In the genomic region with DNA sequence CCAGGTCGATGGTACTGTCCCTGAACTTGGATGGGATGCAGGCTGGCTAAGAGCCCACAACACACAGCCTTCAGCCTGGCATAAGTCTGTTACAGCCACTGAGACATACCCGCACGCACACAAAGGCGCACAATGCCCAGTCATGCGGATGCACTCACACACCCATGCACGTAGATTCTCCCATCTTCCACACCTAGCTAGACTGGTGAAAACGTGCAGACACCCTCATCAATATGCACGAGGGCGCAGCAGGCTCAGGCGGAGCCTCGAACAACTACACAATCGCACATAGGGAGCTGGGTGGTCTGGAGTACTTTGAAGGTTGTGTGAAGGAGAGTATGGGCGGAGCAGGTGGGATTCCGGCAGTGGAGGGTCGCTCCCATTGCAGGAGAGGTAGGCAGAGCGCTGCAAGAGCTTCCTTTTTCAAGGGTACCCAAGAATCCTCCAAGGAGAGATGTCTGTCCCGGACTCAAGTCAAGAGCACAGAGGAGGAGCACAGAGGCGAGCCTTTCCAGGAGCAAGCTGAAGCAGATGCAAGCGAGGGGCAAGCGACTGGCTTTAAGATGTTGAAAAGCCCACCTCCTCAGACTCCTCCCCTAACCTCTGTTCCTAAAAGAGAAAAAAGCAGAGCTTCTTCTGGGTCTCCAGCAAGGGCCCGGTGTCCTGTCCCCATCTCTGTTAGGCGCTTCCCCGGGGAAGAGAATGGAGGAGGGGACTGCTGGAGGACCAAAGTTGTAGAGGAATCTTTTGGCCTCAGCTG, we compare ENCODE assay signal across 9 mouse cellular contexts. TPM values are rescaled to one million over a fixed set of nuclear protein-coding genes. Genes with fewer than 3 reads are reported as not detected.
DNase-seq lines count a peak whose midpoint lies in the region; ATAC-seq and TF ChIP-seq lines count a peak whose summit lies in the region.
"Had no signal": no experiment of that assay in that cellular context is flagged by ENCODE, and none has a peak within 500 bp of the region (broad histone marks: within the 10 kb centered on the region; RNA-seq: fewer than 3 reads in every experiment).

No protein-coding gene starts in this region.

- 4% methylated on average over 23 of the region's 23 CpGs for WGBS in intestine, embryonic 15.5 days
- 5% methylated on average over 23 of the region's 23 CpGs for WGBS in intestine, embryonic 16.5 days
- WGBS in forebrain, embryonic 16.5 days: 1% methylated on average over 23 of the region's 23 CpGs
- under 1% methylated on average over 23 of the region's 23 CpGs for WGBS in midbrain, embryonic 15.5 days

- peak overlapping the region; percentile 74 for H3K4me2 ChIP-seq in intestine, embryonic 15.5 days (replicated peaks)
- H3K4me2 ChIP-seq in intestine, embryonic 16.5 days (ENCODE audit: low read depth, low read length): no peak overlapping the region; the same call in 1 of the 2 replicates
- H3K4me2 ChIP-seq in forebrain, embryonic 16.5 days (ENCODE audit: low read length): peak overlapping the region; percentile 74
- H3K4me2 ChIP-seq in midbrain, embryonic 15.5 days: peak overlapping the region; percentile 64

- TF ChIP-seq CTCF in brain, embryonic 14.5 days (IDR thresholded peaks at IDR 0.05; ENCODE audit: borderline replicate concordance, extremely low read depth, insufficient read depth, insufficient read length): no peak

- ATAC-seq in intestine, embryonic 15.5 days: no peak
- no peak for ATAC-seq in intestine, embryonic 16.5 days
- ATAC-seq in forebrain, embryonic 16.5 days: peak; percentile 54
- peak; percentile 81 for ATAC-seq in midbrain, embryonic 15.5 days (replicated peaks)

- no peak overlapping the region for H3K9ac ChIP-seq in intestine, embryonic 15.5 days
- H3K9ac ChIP-seq in intestine, embryonic 16.5 days (ENCODE audit: low read depth, low read length): no peak overlapping the region
- peak overlapping the region; percentile 68 for H3K9ac ChIP-seq in forebrain, embryonic 16.5 days (replicated peaks; ENCODE audit: low read depth, low read length)
- H3K9ac ChIP-seq in midbrain, embryonic 15.5 days: peak overlapping the region; percentile 86

- peak; percentile 82 for DNase-seq in brain, embryonic 14.5 days (ENCODE audit: low read depth)
- no peak for DNase-seq in urinary bladder, postnatal 14 days (ENCODE audit: low spot score)
- no peak for DNase-seq in adrenal gland, adult (ENCODE audit: inconsistent age in 2 of 2, low spot score in 1 of 2)
- DNase-seq in urinary bladder, postnatal 36 days (ENCODE audit: low spot score in 2 of 2): no peak

- H3K4me1 ChIP-seq in intestine, embryonic 15.5 days (replicated peaks): peaks cover 8% of the 10 kb centered on the region; the same call in 1 of the 2 replicates
- H3K4me1 ChIP-seq in intestine, embryonic 16.5 days (ENCODE audit: control insufficient read depth, insufficient read depth, low read length): no peaks in the 10 kb centered on the region
- H3K4me1 ChIP-seq in forebrain, embryonic 16.5 days (replicated peaks; ENCODE audit: control insufficient read depth, insufficient read depth, low read length): peaks cover 12% of the 10 kb centered on the region; the same call in 1 of the 2 replicates
- peaks cover 30% of the 10 kb centered on the region for H3K4me1 ChIP-seq in midbrain, embryonic 15.5 days

- no peaks in the 10 kb centered on the region for H3K9me3 ChIP-seq in intestine, embryonic 15.5 days
- no peaks in the 10 kb centered on the region for H3K9me3 ChIP-seq in intestine, embryonic 16.5 days (ENCODE audit: control insufficient read depth, low read length)
- no peaks in the 10 kb centered on the region for H3K9me3 ChIP-seq in forebrain, embryonic 16.5 days (ENCODE audit: control insufficient read depth, low read length)
- no peaks in the 10 kb centered on the region for H3K9me3 ChIP-seq in midbrain, embryonic 15.5 days

- TF ChIP-seq POLR2A in brain, embryonic 14.5 days (IDR thresholded peaks at IDR 0.05; ENCODE audit: borderline replicate concordance, extremely low read depth, insufficient read depth, insufficient read length, poor library complexity, severe bottlenecking): 0 out of 2 replicates have a peak, but pooled peaks have one; percentile 8

- H3K36me3 ChIP-seq in intestine, embryonic 15.5 days: no peaks in the 10 kb centered on the region
- no peaks in the 10 kb centered on the region for H3K36me3 ChIP-seq in intestine, embryonic 16.5 days (ENCODE audit: control insufficient read depth, insufficient read depth, low read length)
- no peaks in the 10 kb centered on the region for H3K36me3 ChIP-seq in forebrain, embryonic 16.5 days (ENCODE audit: control insufficient read depth, insufficient read depth)
- H3K36me3 ChIP-seq in midbrain, embryonic 15.5 days (replicated peaks): no peaks in the 10 kb centered on the region

- H3K27me3 ChIP-seq in intestine, embryonic 15.5 days (replicated peaks): peaks cover 36% of the 10 kb centered on the region
- H3K27me3 ChIP-seq in intestine, embryonic 16.5 days (replicated peaks; ENCODE audit: control insufficient read depth, insufficient read depth, low read length): peaks cover 35% of the 10 kb centered on the region
- H3K27me3 ChIP-seq in forebrain, embryonic 16.5 days (replicated peaks; ENCODE audit: control insufficient read depth, insufficient read depth, low read length): peaks cover 7% of the 10 kb centered on the region; the same call in 1 of the 2 replicates
- H3K27me3 ChIP-seq in midbrain, embryonic 15.5 days (replicated peaks): no peaks in the 10 kb centered on the region

- 0 out of 2 replicates have a peak overlapping the region, but pooled peaks have one; percentile 40 for H3K4me3 ChIP-seq in intestine, embryonic 15.5 days (replicated peaks)
- H3K4me3 ChIP-seq in intestine, embryonic 16.5 days (ENCODE audit: low read length): no peak overlapping the region
- H3K4me3 ChIP-seq in forebrain, embryonic 16.5 days (replicated peaks; ENCODE audit: low read length): peak overlapping the region; percentile 55
- peak overlapping the region; percentile 65 for H3K4me3 ChIP-seq in midbrain, embryonic 15.5 days

- H3K27ac ChIP-seq in intestine, embryonic 15.5 days: no peak overlapping the region
- H3K27ac ChIP-seq in intestine, embryonic 16.5 days (ENCODE audit: low read length): no peak overlapping the region
- H3K27ac ChIP-seq in forebrain, embryonic 16.5 days (ENCODE audit: low read length): peak overlapping the region; percentile 33
- peak overlapping the region; percentile 89 for H3K27ac ChIP-seq in midbrain, embryonic 15.5 days
- H3K27ac ChIP-seq: macrophage had no signal

RNA-seq across cellular contexts. Expression of a gene that starts 1.0 kb away (rescaled TPM):
- polyA plus RNA-seq in intestine, embryonic 15.5 days (2015; fragmentation: Nextera tagmentation; extraction: Ambion mirVana): 0.05 TPM in 1 of 2 replicates, not detected in the other
- not detected in 2 replicates for polyA plus RNA-seq in intestine, embryonic 16.5 days (2015; fragmentation: Nextera tagmentation; extraction: Ambion mirVana)
- 6.7 and 10.8 TPM in 2 replicates for polyA plus RNA-seq in brain, embryonic 14.5 days (2012; rRNA removed)
- polyA plus RNA-seq in forebrain, embryonic 16.5 days (2015; fragmentation: Nextera tagmentation; extraction: Ambion mirVana): 4.6 and 5.4 TPM in 2 replicates
- 14.0 and 14.6 TPM in 2 replicates for polyA plus RNA-seq in midbrain, embryonic 15.5 days (2015; fragmentation: Nextera tagmentation; extraction: Ambion mirVana)
- polyA plus RNA-seq: macrophage had no signal

Comparison
In these comparisons a context has a peak if more than half of its experiments do, and no peak if none do; other contexts are left out.
1. ATAC-seq: peak in forebrain, embryonic 16.5 days (single experiment) and midbrain, embryonic 15.5 days (single experiment); none in intestine, embryonic 15.5 days (single experiment) and intestine, embryonic 16.5 days (single experiment).
2. H3K27ac ChIP-seq: peak in forebrain, embryonic 16.5 days (single experiment) and midbrain, embryonic 15.5 days (single experiment); none in intestine, embryonic 15.5 days (single experiment) and intestine, embryonic 16.5 days (single experiment).
3. H3K9ac ChIP-seq: peak in forebrain, embryonic 16.5 days (single experiment) and midbrain, embryonic 15.5 days (single experiment); none in intestine, embryonic 15.5 days (single experiment) and intestine, embryonic 16.5 days (single experiment).